Mouse (Mus musculus) neural tube, embryonic 13.5 days (tissue): ENCODE measurements around the gene C030005K15Rik. TPM values are rescaled to one million over a fixed set of nuclear protein-coding genes. Genes with fewer than 3 reads are reported as not detected.

Source experiments
- ATAC-seq: fragments of 200-750 bp; cut with Nextera tagmentation; 2 replicates; pipeline ENCODE4 v1.8.0; 2017; ENCODE audit warnings: low read depth, mild to moderate bottlenecking, moderate TSS enrichment, moderate library complexity
- H3K27ac ChIP-seq: fragments of 300-500 bp; sonication (generic); replicated peaks from 2 replicates; pipeline ENCODE4 v1.5.1; 2015; ENCODE audit warnings: moderate library complexity, mild to moderate bottlenecking, inconsistent platforms
- H3K27me3 ChIP-seq: fragments of 300-500 bp; sonication (generic); 2 replicates; pipeline ENCODE4 v1.6.1; 2015; ENCODE audit warnings: mild to moderate bottlenecking, inconsistent platforms
- H3K36me3 ChIP-seq: fragments of 300-500 bp; sonication (generic); 2 replicates; pipeline ENCODE4 v1.6.1; 2015; ENCODE audit warnings: mild to moderate bottlenecking, inconsistent platforms
- H3K4me1 ChIP-seq: fragments of 300-500 bp; sonication (generic); replicated peaks from 2 replicates; pipeline ENCODE4 v1.6.1; 2015; ENCODE audit warnings: inconsistent platforms
- H3K4me2 ChIP-seq: fragments of 300-500 bp; sonication (generic); 2 replicates; pipeline ENCODE4 v1.6.1; 2015; ENCODE audit warnings: inconsistent platforms, mild to moderate bottlenecking, moderate library complexity
- H3K4me3 ChIP-seq: fragments of 300-500 bp; sonication (generic); 2 replicates; pipeline ENCODE4 v1.5.1; 2015; ENCODE audit warnings: mild to moderate bottlenecking, inconsistent platforms
- H3K9ac ChIP-seq: fragments of 300-500 bp; sonication (generic); 2 replicates; pipeline ENCODE4 v1.6.1; 2015; ENCODE audit warnings: moderate library complexity, mild to moderate bottlenecking, inconsistent platforms
- H3K9me3 ChIP-seq: fragments of 300-500 bp; sonication (generic); 2 replicates; pipeline ENCODE4 v1.6.1; 2016; ENCODE audit warnings: inconsistent platforms
- WGBS: fragments of 180-500 bp; shearing (Covaris S2); methylation state at CpG from one replicate; pipeline ENCODE4 v1.1.7; 2015; 5-methylcytosine and 5-hydroxymethylcytosine counted together
- polyA plus RNA-seq: library from polyadenylated mRNA; unstranded; fragments of >200 nt; fragmentation: Nextera tagmentation; extraction: Ambion mirVana; gene quantifications from 2 replicates; pipeline ENCODE4 v1.2.1, GENCODE M21; 2015

C030005K15Rik gene
- polyA plus RNA-seq, 1 experiment from 2014 or later: not detected

DNA sequence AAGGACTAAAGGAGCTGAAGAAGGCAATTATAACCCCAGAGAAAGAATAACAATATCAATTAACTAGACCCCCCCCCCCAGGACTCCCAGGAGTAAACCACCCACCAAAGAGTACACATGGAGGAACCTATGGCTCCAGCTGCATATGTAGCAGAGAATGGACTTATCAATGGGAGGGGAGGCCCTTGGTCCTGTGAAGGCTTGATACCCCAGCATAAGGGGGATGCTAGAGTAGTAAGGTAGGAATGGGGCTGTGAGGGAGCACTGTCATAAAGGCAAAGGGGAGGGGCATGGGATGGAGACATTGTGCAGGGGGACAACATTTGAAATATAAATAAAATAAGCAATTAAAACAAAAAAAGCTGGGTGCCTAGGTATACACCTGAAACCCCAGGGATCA is 24.2 kb downstream of the C030005K15Rik start:
- Histone ChIP-seq H3K9me3 (no peaks in the 10 kb centered on the region), H3K36me3 (no peaks in the 10 kb centered on the region), H3K27me3 (no peaks in the 10 kb centered on the region), H3K4me2 (no peak overlapping the region), H3K9ac (no peak overlapping the region), H3K4me1 (no peaks in the 10 kb centered on the region), H3K4me3 (no peak overlapping the region), H3K27ac (no peak overlapping the region)
- no peak for ATAC-seq

GRCm38 (mm10) chr10:97693398-97694135 is 33.0 kb downstream of the C030005K15Rik start:
- 0 out of 2 replicates have a peak, but pooled peaks cover 4% of the 10 kb centered on the region for H3K9me3 ChIP-seq
- H3K27me3 ChIP-seq: no peaks in the 10 kb centered on the region
- H3K27ac ChIP-seq: no peak overlapping the region
- 92% methylated on average over 37 of the region's 37 CpGs for WGBS
- no peak for ATAC-seq
- no peaks in the 10 kb centered on the region for H3K36me3 ChIP-seq
- no peak overlapping the region for H3K4me2 ChIP-seq
- no peak overlapping the region for H3K9ac ChIP-seq
- no peak overlapping the region for H3K4me3 ChIP-seq
- no peaks in the 10 kb centered on the region for H3K4me1 ChIP-seq

DNA sequence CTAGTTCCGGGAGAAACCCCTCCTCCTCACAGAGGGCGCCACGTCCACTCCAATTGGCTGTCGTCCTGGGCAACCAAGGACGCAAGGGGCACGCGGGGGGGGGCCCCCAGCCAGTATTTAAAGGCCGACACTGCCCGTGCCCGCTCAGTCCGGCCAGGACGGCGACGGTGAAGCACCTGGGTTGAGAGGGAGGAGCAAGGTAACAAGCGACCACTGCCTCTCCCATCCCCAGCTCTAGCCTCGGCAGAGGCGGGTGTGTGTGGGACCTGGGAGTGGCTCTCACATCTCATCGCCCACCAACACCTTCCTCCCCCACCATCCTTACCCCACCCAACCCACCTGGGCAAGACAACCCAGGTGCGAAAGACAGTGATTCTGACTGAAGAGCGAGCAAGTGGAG is 33.6 kb downstream of the C030005K15Rik start, which contains the start of gene Ccer1:
Gene Ccer1, plus strand, starts transcription at position 147 of the 400 bp plus-strand sequence.
- WGBS: 82% methylated on average over 20 of the region's 20 CpGs
- 0 out of 2 replicates have a peak, but pooled peaks cover 4% of the 10 kb centered on the region for H3K9me3 ChIP-seq
- no peak for ATAC-seq

GRCm38 (mm10) chr10:97689425-97689824 is 37.1 kb downstream of the C030005K15Rik start:
- 80% methylated on average over 3 of the region's 3 CpGs for WGBS
- H3K36me3 ChIP-seq: no peaks in the 10 kb centered on the region
- H3K9ac ChIP-seq: no peak overlapping the region
- no peak overlapping the region for H3K27ac ChIP-seq
- H3K4me2 ChIP-seq: no peak overlapping the region
- H3K4me1 ChIP-seq: no peaks in the 10 kb centered on the region
- H3K4me3 ChIP-seq: no peak overlapping the region
- no peak; the same call in 1 of the 2 replicates for ATAC-seq
- 0 out of 2 replicates have a peak, but pooled peaks cover 4% of the 10 kb centered on the region for H3K9me3 ChIP-seq
- no peaks in the 10 kb centered on the region for H3K27me3 ChIP-seq

More for the DNA sequence above, 33.6 kb downstream of the C030005K15Rik start, which contains the start of gene Ccer1:
- H3K27ac ChIP-seq: no peak within 1 kb of the TSS
- H3K27me3 ChIP-seq: no peaks in the 10 kb centered on the region
- no peak within 1 kb of the TSS for H3K9ac ChIP-seq
- no peaks in the 10 kb centered on the region for H3K4me1 ChIP-seq
- no peak within 1 kb of the TSS for H3K4me2 ChIP-seq
- H3K36me3 ChIP-seq: no peaks in the 10 kb centered on the region
- H3K4me3 ChIP-seq: no peak within 1 kb of the TSS

- no peak overlapping the region for H3K27ac ChIP-seq
- no peak overlapping the region for H3K4me3 ChIP-seq
- no peak overlapping the region for H3K4me2 ChIP-seq
- WGBS: 67% methylated on average over 1 of the region's 1 CpGs
- no peak overlapping the region for H3K9ac ChIP-seq
- ATAC-seq: no peak
- H3K27me3 ChIP-seq: no peaks in the 10 kb centered on the region
- no peaks in the 10 kb centered on the region for H3K4me1 ChIP-seq
- H3K9me3 ChIP-seq: no peaks in the 10 kb centered on the region
- no peaks in the 10 kb centered on the region for H3K36me3 ChIP-seq
Observed at GRCm38 (mm10) chr10:97687198-97687597, 39.4 kb downstream of the C030005K15Rik start.

GRCm38 (mm10) chr10:97682981-97683380 is 43.6 kb downstream of the C030005K15Rik start:
- no peak for ATAC-seq
- H3K36me3 ChIP-seq: no peaks in the 10 kb centered on the region
- no peaks in the 10 kb centered on the region for H3K27me3 ChIP-seq
- H3K4me3 ChIP-seq: no peak overlapping the region
- H3K9ac ChIP-seq: no peak overlapping the region
- H3K9me3 ChIP-seq: no peaks in the 10 kb centered on the region
- H3K4me2 ChIP-seq: no peak overlapping the region
- no peak overlapping the region for H3K27ac ChIP-seq
- H3K4me1 ChIP-seq: no peaks in the 10 kb centered on the region

Other genes starting within 250 kb of the C030005K15Rik start
- gene Dcn, start 247.1 kb downstream of the C030005K15Rik start, polyA plus RNA-seq: 142 and 150 TPM in 2 replicates
- 53.2 and 57.4 TPM in 2 replicates for gene Lum, start 161.6 kb downstream of the C030005K15Rik start, polyA plus RNA-seq
- 0.08 TPM in 1 of 2 replicates, not detected in the other for gene Kera, start 119.9 kb downstream of the C030005K15Rik start, polyA plus RNA-seq
- 2.2 and 3.1 TPM in 2 replicates for gene Epyc, start 82.7 kb downstream of the C030005K15Rik start, polyA plus RNA-seq
- gene Ccer1, start 33.7 kb downstream of the C030005K15Rik start, polyA plus RNA-seq: not detected in 2 replicates